31 mouse cellular contexts compared by ENCODE assay signal in the genomic region with DNA sequence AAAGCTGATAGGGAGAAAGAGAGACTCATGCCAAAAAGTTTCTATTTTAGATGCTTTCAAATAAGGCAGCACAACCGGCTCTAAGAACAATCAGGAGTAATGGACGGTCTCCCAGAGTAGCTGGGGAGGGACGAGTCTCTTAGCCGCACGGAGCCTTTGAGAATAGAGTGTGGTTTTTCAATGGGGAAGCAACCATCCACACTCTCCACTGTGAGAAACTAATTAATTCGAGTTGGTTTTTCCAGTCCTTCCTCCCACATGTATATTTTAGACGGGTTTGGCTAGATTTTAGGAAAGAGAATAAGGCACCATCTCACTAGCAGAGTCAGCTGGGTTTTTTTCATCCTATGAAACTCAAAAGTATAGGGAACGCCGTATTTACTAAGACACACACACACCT.
"Had no signal": no experiment of that assay in that cellular context is flagged by ENCODE, and none has a peak within 500 bp of the region (broad histone marks: within the 10 kb centered on the region; RNA-seq: fewer than 3 reads in every experiment).

No protein-coding gene starts in this region.

- DNase-seq: heart, postnatal 10 days; heart, postnatal 36 days; heart, postnatal 4 days; kidney, adult 11 months; kidney, adult 18-20 months; kidney, adult 2 months; kidney, adult 8-10 months; kidney, adult 9 months; kidney, postnatal 10 days; kidney, postnatal 14 days; kidney, postnatal 25 days; kidney, postnatal 36 days; kidney, postnatal 4 days; layer of hippocampus, adult 9-11 months; layer of hippocampus, postnatal 36 days had no signal

- H3K9me3 ChIP-seq: heart, embryonic 12.5 days; heart, embryonic 13.5 days; heart, embryonic 15.5 days; hindbrain, embryonic 10.5 days; hindbrain, embryonic 12.5 days; hindbrain, embryonic 13.5 days; hindbrain, embryonic 15.5 days; intestine, embryonic 15.5 days; kidney, embryonic 15.5 days had no signal

- ATAC-seq: hindbrain, embryonic 16.5 days; hindbrain, postnatal 0 days; inflammation-experienced regulatory T-cells, adult 6 months; intestine, embryonic 15.5 days; intestine, postnatal 0 days had no signal

- H3K4me3 ChIP-seq: heart, embryonic 12.5 days; heart, embryonic 13.5 days; heart, embryonic 15.5 days; hindbrain, embryonic 10.5 days; hindbrain, embryonic 12.5 days; hindbrain, embryonic 13.5 days; hindbrain, embryonic 15.5 days; intestine, embryonic 15.5 days; kidney, embryonic 15.5 days; layer of hippocampus, adult 2 months had no signal

- H3K36me3 ChIP-seq: heart, embryonic 12.5 days; heart, embryonic 13.5 days; heart, embryonic 15.5 days; hindbrain, embryonic 10.5 days; hindbrain, embryonic 12.5 days; hindbrain, embryonic 13.5 days; hindbrain, embryonic 15.5 days; intestine, embryonic 15.5 days; kidney, embryonic 15.5 days had no signal

- H3K27me3 ChIP-seq: hindbrain, embryonic 12.5 days; hindbrain, embryonic 13.5 days; hindbrain, embryonic 15.5 days; intestine, embryonic 15.5 days; kidney, embryonic 15.5 days had no signal

- H3K27ac ChIP-seq: heart, embryonic 13.5 days; heart, embryonic 15.5 days; hindbrain, embryonic 10.5 days; hindbrain, embryonic 12.5 days; hindbrain, embryonic 13.5 days; hindbrain, embryonic 14.5 days; hindbrain, embryonic 15.5 days; hindbrain, postnatal 0 days; intestine, embryonic 15.5 days; kidney, embryonic 15.5 days; kidney, postnatal 0 days; layer of hippocampus, adult 2 months had no signal
